Mouse (Mus musculus): ENCODE data around the gene Cux2.

DNA sequence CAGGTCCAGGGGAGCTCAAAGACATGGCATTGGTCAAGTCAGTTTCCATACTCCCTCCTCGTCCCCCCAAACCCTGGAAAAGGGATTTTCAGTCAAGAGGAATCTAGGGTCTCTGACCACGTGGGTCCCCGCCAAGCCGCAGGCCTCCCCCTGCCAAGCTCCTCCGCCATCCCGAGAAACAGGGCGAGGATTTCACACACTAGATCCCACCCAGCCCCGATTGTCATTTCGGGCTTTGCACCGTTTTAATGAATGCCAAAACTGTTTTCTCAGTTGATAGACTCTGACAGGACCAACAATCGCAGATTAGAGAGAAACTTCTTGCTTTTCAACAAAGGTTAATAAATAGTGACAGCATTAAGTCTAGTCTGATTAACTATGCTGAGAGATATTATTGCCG, 55.1 kb downstream of the Cux2 start:
- TF ChIP-seq POLR2A (IDR thresholded peaks at IDR 0.05; ENCODE audit: low read depth, low read length) (no peak), MXI1 (IDR thresholded peaks at IDR 0.05; ENCODE audit: low read depth, low read length) (no peak), CTCF (conservative IDR thresholded peaks at IDR 0.05 in 1 of 2, IDR thresholded peaks at IDR 0.05 in 1 of 2; ENCODE audit: low read depth in 2 of 2, low read length in 2 of 2) (no peak), NRF1 (IDR thresholded peaks at IDR 0.05; ENCODE audit: low read depth, low read length) (no peak), ETS1 (conservative IDR thresholded peaks at IDR 0.05; ENCODE audit: low read depth, low read length) (no peak), JUN (IDR thresholded peaks at IDR 0.05; ENCODE audit: insufficient read depth, low read depth, low read length) (no peak), CHD1 (IDR thresholded peaks at IDR 0.05; ENCODE audit: low read depth, low read length) (no peak), USF1 (IDR thresholded peaks at IDR 0.05; ENCODE audit: low read depth, low read length) (no peak)
